Mouse (Mus musculus): ENCODE results near the gene Abi3. TPM values are rescaled to one million over a fixed set of nuclear protein-coding genes. Genes with fewer than 3 reads are reported as not detected.

Abi3 gene
- polyA plus RNA-seq, 1 experiment from 2014 or later = 7.4 TPM

Other genes starting within 250 kb of the Abi3 start
- 225 and 238 TPM in 2 replicates for gene Phb, start 175.5 kb downstream of the Abi3 start, polyA plus RNA-seq (2015; fragmentation: Nextera tagmentation; extraction: Ambion mirVana)
- 21.1 and 21.7 TPM in 2 replicates for gene Zfp652, start 129.8 kb downstream of the Abi3 start, polyA plus RNA-seq (2015; fragmentation: Nextera tagmentation; extraction: Ambion mirVana)
- gene B130006D01Rik, start 118.9 kb downstream of the Abi3 start, polyA plus RNA-seq (2015; fragmentation: Nextera tagmentation; extraction: Ambion mirVana) = 1.0 and 1.1 TPM in 2 replicates
- 0.86 and 1.2 TPM in 2 replicates for gene Phospho1, start 18.0 kb downstream of the Abi3 start, polyA plus RNA-seq (2015; fragmentation: Nextera tagmentation; extraction: Ambion mirVana)
- gene Gngt2, start 5.3 kb downstream of the Abi3 start, polyA plus RNA-seq (2015; fragmentation: Nextera tagmentation; extraction: Ambion mirVana) = 16.9 and 17.1 TPM in 2 replicates
- gene B4galnt2, start 72.4 kb upstream of the Abi3 start, polyA plus RNA-seq (2015; fragmentation: Nextera tagmentation; extraction: Ambion mirVana) = 8.9 and 9.6 TPM in 2 replicates
- gene Igf2bp1, start 163.5 kb upstream of the Abi3 start, polyA plus RNA-seq (2015; fragmentation: Nextera tagmentation; extraction: Ambion mirVana) = 27.8 and 31.0 TPM in 2 replicates
- 2.3 and 2.9 TPM in 2 replicates for gene Gip, start 182.1 kb upstream of the Abi3 start, polyA plus RNA-seq (2015; fragmentation: Nextera tagmentation; extraction: Ambion mirVana)
- gene Snf8, start 192.4 kb upstream of the Abi3 start, polyA plus RNA-seq (2015; fragmentation: Nextera tagmentation; extraction: Ambion mirVana) = 87.6 and 98.6 TPM in 2 replicates
- gene Ube2z, start 222.9 kb upstream of the Abi3 start, polyA plus RNA-seq (2015; fragmentation: Nextera tagmentation; extraction: Ambion mirVana) = 38.2 and 39.7 TPM in 2 replicates
- 718 and 882 TPM in 2 replicates for gene Atp5g1, start 233.2 kb upstream of the Abi3 start, polyA plus RNA-seq (2015; fragmentation: Nextera tagmentation; extraction: Ambion mirVana)